Mouse (Mus musculus) liver (tissue): ENCODE measurements around the gene 5730522E02Rik.

Experiments
- DNase-seq: peaks from one replicate; pipeline ENCODE4 v3.0.0-alpha.2; 2020; ENCODE audit warnings: mixed read lengths

5730522E02Rik gene

DNA sequence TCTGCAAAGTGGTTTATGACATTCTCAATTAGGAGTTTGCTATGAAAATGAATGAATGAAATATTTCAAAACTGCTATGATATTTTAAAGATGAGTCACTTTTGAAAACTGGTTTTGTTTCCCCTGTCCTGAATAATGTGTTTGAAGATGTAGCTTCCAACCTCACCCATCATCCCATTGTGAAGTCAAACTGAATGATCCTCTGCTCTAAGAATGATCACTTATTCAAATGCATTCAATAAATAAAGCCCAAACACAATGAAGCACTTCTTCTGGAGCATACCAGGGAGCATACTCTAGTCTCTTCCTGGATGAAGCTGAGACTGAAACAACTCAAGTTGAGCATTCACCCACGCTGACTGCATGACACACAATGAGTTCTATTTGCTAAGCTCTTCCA, 438.3 kb downstream of the 5730522E02Rik start:
- no peak for DNase-seq

DNA sequence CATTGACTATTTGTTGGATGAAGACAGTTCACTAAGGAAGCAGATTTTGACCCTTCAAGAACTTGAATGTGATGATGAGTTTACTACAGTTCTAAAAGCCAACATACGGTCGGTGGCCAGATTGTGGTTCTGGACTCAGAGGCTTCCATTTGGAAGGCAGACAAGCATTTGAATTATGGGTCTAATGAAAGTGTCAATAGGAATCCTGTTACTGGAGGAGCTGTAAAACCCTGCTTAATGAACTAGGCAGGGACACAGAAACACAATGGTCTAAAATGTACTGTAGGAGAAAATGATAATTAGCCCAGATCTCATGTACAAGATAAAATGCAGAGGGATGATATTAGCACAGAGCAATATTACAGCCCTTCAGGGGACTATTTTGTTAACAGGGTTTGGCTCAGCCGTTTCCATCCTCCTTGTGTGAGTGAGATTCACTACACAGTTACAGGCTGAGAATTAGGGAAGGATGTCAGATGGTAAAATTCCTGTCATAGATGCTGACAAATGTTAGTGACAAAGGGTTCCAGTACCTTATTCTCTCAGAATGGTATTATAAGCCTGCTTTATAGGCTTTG, 439.5 kb downstream of the 5730522E02Rik start:
- no peak for DNase-seq

DNA sequence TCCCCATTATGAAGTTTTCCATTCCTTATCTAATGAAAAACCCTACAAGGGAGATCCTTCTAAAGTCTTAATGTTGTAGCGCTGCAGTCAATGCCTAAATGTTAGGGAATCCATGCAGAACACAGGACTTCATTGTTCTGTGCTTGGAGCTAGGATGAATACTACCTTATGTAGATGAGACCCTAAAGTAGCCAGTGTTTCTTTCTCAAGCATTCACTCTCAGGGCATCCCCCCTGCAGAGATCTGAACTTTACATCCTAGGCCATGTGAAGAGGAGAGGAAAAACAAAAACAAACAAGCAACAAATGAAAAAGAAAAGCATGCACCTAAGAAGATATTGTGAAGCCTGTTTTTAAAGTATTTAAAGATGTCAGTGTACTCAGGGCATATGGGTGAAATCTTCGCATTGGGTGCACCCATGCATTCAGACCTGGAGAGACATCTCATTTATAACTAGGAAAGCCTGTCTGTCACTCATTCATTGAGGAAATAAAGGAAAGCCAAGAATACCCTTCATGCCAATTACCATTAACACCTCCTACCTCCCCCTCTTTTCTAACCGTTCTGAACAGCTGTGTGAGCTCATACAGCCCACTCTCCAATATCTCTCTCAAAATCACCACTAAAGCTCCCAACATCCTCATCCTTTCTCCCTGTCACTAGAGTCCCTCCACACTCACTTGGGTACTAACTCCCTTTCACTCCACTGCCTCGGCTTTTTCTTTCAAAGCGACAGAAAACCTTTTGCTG, 442.8 kb downstream of the 5730522E02Rik start:
- DNase-seq: no peak

DNA sequence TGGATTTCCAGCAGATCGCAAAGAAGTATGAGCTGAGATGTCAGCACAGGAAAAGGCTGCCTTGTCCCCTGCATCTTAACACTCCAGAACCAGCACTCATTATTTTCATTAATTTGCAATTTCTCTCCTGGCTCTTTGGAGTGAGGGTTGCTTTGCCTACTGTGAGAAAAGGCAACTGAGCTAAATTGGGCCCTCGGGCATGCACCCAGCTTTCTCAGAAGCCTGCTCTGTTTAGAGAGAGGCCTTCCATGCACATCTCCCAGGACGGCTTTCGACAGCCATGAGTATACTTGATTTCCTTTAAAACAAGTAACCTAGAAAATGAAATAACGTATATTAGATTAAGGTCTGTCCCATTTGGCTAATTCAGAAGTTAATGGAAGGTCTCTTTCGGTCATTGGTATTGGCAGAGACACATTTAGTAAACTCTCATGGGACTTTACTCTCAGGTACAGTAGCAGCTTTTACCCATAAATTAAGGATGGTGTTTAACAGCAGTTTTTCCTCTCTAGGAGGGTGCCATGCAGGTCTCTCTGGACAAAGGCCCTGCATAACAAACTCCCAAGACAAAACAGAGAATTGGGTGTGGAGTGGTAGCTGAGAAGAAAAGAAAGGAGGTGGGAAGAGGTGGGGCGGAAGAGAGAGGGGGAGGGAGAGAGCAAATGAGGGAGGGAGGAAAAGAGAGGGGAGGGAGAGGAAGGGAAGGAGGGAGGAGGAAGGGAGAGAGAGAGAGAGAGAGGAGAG, 457.2 kb downstream of the 5730522E02Rik start:
- no peak for DNase-seq

DNA sequence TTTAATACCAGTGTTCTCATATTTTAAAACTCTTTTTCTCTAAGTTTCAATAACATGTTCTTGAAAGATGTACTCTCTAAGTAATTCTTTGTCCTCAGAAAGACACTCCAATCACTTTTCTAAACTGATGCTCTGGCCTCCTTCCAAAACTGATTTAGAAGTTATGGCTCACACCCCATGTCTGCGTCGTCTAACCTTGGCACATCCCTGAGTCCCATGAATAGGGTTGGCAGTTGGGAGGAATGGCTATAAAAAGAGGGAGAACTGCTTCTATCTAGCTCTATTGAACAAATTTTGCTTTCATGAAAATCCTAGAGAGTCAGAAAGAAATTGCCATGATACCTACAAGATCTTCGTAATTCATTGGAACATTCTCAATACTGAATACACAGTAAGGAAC, 458.1 kb downstream of the 5730522E02Rik start:
- no peak for DNase-seq

DNA sequence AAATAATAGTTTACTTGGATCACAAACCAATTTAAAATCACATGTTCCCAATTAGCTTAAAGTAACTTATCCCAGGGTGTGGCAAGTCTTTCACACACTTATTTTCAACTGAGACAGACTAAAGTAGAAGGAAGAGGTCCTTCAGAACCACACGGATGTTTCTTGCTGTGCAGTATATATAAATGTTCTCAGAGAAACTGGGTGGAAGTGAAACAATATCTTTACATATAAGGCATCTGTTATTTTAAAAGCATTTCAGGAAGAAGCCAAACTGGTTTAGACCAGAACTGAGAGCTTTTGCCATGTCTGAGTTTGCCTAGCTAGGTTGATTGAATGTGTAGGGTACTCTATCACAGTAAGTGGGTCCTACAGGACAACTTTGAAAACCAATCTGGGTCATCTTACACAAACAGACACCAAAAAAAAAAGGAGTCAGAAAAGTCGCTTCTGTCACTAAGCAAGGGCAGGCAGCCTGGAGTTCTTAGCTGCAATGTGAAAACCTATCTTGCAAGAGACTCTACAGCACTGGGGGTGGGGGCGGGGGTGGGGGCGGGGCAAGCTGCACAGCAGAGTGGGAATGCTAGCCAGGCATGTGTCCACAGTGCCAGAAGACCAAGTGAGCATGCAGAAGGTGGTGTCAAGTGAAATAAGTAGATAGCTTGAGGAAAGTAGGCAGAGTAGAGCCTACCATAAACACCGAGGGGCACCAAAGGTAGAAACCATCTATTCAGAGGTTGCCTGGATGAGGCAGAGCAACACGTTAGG, 463.3 kb downstream of the 5730522E02Rik start:
- DNase-seq: no peak

DNA sequence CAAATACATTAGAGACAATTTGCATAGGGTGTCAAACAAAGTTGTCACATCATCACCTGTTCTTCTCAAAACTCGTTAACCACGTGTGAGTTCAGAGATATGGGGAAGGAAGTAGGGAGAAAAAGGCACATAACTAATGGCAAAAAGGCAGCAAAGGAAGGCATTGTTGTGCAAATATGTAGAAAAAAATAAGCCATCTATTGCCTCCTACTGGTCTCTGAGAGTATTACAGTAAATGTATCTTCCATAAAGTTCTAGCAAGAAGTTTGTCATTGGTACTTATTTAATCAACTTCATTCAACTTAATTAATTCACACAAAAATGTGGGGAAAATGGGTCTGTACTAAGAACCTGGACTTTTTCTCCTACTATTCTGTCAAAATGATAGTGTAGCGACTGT, 466.9 kb downstream of the 5730522E02Rik start:
- no peak for DNase-seq

DNA sequence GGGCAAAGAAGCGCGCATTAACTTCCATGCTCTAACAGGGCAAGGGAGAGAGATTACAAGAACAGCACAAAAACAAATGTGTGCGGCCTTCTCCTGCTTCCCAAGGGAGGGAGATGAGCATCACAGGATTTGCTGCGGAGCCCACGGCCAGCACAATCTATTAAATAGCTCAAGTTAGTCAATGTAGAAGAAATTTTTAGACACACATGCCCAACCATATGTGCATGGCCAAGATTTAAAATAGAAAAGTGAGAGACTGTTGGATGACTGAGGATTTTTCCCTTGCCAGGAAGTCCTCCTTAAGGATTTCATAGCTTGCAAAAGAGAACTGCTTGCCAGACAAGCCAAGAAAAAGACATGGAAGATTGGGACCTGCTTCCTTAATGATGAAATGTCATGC, 473.3 kb downstream of the 5730522E02Rik start:
- DNase-seq: no peak

DNA sequence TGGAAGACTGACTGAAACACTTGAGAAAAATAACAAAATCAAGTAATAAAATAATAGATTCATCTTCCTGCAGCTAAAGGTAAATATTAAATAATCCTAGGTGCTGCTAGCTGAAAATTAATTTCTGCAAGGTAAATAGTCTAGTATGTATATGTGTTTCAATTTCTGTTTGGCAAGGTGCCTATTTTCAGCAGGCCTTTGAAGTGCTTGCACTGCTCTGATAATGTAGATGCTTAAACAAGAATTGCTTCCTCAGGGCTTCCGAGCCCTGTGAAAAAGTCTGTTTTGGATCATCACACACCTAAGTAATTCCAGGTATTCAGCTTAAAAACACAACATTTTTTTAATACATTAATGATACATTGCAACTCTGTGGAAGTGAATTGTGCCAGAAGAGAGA, 481.1 kb downstream of the 5730522E02Rik start:
- no peak for DNase-seq

DNA sequence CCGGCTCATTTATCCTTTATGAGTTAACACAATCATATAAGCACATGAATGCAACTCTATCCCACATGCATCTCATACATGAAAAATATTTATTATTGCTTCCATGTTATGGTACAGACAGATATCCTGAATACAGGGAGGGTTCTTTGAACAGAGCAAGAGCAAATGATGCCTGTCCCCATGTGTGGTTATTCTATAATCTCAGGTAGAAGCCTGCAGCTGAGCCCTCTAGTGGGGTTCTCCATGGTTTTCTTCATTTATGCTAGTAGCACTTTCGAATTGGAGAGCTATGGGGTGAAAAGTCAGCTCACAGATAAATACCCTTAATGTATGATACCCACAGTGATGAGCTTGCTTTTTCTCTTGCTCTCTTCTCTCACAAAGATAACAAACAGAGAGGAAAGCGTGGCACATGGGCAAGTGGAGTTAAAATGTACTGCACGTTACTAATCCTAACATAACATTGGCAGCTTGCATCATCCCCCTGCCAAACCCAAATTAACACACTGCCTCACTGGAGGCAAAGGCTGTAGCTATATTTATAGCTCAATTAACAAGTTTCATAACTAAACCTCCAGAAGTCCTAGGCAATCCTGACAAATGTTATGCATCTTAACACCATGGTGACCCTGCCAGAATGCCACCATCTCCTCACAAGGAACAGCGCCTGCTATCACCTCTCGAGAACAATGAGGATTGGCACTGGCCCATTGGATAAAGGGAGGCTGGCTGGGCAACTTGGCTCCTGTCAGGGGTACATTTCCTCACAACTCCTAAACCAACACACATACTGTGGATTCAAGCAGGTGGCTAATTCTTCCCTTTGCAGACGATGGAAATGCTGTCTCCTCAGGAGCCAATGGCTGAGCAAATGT, 494.9 kb downstream of the 5730522E02Rik start:
- no peak for DNase-seq

DNA sequence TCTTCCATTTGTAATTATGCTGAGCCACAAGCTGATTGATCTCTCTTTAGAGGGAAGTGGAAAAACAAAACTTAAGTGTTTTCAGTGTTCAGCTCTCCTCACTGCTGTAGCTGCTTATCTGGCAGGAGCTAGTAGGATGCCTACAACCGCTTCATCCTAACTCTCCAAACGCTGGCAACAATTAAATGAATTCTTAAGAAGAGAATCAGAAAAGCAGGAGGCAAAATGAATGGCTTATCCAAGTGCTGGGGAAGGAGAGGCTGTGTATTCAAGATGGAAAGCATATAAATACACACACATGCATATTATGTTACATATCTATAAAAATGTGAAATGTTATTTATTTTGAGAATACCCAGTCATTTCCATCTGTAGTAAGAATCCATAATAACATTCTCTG, 500.0 kb downstream of the 5730522E02Rik start:
- DNase-seq: no peak

DNA sequence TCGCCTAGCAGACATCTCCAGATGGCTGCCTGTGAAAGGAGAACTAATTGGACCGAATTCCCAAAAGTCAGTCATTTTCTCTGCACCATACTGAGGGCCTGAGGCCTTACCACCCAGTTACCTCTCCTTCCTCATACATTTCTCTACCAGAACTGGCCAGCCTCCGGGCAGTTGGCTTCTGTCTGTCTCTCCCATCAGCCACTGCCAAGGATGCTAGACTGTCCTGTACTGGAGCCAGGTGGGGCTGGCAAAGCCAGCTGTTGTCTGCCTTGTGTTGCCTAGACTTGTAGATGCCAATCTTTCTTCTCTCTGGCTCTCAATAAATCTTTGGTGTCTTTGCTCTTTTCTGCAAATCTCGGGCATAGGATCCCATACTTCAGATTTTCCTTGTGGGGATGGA, 500.7 kb downstream of the 5730522E02Rik start:
- no peak for DNase-seq

DNA sequence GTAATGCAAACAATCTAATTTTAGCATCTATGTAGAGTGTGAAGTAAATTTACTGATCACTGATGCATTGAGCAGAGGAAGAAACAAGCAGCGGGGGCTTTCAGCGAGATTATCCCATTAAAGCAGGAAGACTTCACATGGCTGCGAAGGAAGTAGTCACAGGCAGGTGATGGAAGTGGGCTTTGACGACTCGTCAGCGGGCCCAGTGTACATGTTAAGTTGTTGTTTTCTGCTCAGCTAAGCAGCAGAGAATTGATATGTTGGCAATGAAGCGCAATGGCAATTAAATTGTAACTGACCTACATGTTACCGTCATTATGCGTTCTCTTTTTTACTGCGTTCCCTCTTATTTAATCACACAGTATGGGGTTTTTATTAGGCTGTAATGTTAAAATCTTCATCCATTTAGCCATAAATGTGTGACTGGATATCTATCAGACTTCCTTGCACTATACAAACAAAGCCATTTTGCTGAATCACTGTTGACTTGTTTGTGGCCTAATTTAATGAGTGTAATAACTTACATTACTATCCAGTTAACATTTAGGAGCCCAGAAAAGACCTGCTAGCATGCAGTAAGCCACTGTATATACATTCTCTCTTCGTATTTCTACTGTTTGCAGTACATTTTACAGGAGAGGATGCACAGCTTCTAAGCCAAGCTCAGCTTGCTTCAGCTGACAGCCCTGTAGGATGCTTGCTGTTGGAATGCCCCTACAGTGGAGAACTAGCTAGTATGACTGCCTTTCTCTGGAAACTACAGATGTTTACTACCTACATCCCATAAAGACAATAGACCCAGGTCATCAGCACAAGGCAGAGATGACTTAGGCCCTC, 506.0 kb downstream of the 5730522E02Rik start:
- DNase-seq: no peak

DNA sequence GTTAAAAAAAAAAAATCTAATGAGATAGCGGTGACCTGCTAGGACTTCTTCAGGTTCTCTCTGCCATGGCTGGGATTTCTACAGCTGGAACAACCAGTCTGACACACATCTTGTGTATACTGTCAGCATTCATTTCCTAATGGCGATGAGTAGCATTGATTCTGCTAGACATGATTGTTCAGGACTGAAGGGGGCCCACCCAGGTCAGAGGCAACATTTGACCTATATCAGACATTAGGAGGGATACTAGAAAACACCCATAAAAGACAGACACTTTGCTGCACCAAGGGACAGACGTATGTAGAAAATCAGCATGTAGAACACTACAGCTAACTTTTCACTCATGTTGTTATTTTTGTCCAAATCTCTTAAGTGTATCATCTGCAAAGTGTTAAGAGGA, 507.8 kb downstream of the 5730522E02Rik start:
- no peak for DNase-seq

DNA sequence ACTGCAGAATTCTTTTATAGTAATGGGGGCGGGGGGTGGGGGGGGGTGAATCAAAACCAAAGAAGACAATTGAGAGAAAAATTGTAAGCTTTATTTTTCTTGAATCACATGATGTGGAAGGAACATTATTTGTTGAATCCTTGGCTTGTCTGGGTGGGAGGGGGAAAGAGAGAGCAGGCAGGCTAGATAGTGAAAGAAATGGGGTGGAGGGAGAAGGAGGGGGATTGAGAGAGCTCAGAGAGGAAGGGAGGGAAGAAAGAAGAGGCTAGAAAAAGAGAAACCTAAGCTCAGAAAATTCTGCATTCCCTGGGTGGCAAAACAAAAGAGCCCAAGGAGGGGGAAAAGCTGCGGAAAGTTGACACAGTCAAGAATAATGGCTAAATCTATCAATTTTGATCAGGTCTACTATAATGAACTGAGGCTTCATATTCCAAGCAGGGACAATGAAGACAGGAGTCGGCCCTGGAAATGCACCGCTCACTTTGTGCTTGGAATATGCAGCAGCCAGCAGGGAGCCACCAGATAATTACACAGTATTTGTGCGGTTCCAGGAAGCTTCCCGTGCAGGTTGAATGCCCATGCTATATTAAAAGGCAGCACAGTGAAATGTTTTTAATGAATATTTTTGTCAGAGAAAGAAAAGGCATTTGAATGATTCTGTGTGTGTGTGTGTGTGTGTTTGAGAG, 512.9 kb downstream of the 5730522E02Rik start:
- DNase-seq: no peak

DNA sequence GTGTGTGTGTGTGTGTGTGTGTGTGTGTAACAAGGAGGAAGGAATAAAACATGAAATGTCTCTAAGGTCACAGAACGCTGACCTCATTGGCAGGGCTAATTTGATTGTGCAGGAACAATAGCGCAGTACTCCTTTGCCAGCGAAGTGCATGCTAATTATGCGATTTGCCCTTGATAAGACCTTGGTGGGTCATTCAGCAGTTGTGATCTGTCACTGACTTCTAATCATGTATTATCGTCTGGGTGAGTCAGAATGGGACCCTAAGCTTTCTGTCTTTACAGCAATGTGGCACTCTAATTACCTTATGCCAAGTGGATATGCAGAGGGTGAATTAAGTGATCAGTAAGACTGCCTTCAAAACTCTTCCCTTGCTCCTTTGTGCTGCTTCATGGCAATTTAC, 514.4 kb downstream of the 5730522E02Rik start:
- DNase-seq: no peak

DNA sequence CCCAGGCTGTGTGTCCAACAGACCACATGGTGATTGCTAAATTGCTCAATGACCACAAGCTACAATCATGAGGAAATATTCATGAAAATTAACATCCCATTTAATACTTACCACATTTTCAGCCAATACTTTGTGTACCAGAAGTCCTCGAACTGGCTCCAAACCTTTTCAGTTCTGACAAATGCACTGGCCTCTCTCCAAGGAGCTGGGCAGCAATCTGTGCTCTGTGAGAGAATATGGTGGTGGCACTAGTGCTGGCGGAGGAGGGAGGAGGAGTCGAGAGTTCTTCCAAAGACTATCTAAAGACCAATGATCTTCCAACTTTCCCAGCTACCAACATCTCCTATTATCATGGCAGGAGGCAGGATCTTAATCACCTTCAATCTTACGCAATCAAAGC, 525.8 kb downstream of the 5730522E02Rik start:
- no peak for DNase-seq

DNA sequence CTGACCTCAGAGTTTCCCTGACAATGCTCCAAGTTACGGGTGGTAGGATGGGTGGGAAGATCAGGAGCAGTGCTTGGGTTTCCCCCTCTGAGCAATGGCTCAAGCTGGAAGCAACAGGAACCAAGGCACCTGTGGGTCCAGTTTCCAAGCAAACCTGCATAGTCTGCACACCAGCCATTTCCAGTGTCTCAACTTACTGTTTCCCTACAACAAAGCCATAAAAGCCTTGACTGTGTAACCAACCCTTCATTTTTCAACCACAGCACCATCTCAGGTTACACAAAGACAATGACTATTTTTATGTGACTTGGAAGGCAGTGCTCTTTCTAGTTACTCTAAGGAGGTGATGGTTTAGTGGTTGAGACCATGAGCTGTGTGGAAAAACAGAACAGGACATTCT, 530.7 kb downstream of the 5730522E02Rik start:
- no peak for DNase-seq

DNA sequence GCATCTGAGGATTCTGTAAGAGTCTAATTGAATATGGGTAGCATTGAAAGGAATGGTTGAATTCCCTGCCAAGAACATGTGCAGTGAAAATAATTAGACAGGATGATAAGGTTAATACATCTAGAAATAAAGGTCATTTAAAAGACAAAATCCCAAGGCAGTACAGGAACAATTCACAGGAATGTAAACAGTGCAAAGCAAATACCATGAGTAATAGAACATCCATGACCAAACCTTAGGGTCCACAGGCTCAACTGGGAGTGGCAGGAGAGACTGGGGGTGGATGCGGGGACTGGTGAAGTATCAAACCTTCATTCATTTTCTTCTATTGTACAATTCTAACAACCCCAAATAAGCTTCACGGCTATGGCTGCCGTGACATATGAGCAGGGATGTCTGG, 536.4 kb downstream of the 5730522E02Rik start:
- no peak for DNase-seq

DNA sequence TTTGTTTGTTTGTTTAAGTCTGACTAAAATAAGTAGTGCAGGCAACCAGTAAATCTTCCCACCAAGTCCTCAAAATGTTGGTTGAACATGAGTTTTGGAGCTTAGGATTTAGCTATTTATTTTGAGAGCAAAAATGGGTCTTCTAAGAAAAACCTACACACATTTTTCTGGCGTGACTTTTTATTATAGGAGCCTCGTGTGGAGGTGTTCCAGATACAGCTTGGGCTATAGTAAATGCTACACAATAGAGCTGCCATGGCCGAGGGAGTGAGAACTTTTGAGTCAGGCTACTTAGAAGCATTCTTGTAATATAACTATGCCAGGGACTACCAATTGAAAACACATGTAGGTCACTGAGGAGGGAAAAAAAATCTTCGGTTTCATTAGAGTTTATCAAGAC, 540.5 kb downstream of the 5730522E02Rik start:
- DNase-seq: no peak
